Mouse (Mus musculus) cortical plate, adult 2 months (tissue): ENCODE data around the gene Kcnip4. TPM values are rescaled to one million over a fixed set of nuclear protein-coding genes. Genes with fewer than 3 reads are reported as not detected.

Source experiments
- H3K27ac ChIP-seq: fragments of 200-500 bp; 2 replicates; pipeline ENCODE4 v1.5.1; 2012; ENCODE audit warnings: low read length, control low read depth, inconsistent platforms; ENCODE audit not compliant: insufficient read depth
- H3K4me1 ChIP-seq: fragments of 200-500 bp; 2 replicates; pipeline ENCODE4 v1.6.1; 2011; ENCODE audit warnings: low read length; ENCODE audit not compliant: control insufficient read depth, insufficient read depth
- H3K4me3 ChIP-seq: fragments of 200-500 bp; 2 replicates; pipeline ENCODE4 v1.5.1; 2011; ENCODE audit warnings: mild to moderate bottlenecking, low read length, control low read depth; ENCODE audit not compliant: insufficient read depth
- CTCF ChIP-seq: fragments of 200-500 bp; IDR thresholded peaks from 2 replicates; pipeline ENCODE4 v1.5.1; 2011; ENCODE audit warnings: mild to moderate bottlenecking, control low read depth, low read length; ENCODE audit not compliant: insufficient read depth; ENCODE audit errors: extremely low read depth
- POLR2A ChIP-seq: fragments of 200-500 bp; IDR thresholded peaks from 2 replicates; pipeline ENCODE4 v1.6.1; 2011; ENCODE audit warnings: mild to moderate bottlenecking, low read length, control low read depth; ENCODE audit not compliant: insufficient read depth; ENCODE audit errors: extremely low read depth
- polyA plus RNA-seq: library from polyadenylated mRNA; depleted of rRNA; stranded (reverse); fragments of >200 nt; gene quantifications from 2 replicates; pipeline ENCODE4 v1.2.3, GENCODE M21; 2012

Gene Kcnip4
- polyA plus RNA-seq, 1 experiment = 54.9 TPM

DNA sequence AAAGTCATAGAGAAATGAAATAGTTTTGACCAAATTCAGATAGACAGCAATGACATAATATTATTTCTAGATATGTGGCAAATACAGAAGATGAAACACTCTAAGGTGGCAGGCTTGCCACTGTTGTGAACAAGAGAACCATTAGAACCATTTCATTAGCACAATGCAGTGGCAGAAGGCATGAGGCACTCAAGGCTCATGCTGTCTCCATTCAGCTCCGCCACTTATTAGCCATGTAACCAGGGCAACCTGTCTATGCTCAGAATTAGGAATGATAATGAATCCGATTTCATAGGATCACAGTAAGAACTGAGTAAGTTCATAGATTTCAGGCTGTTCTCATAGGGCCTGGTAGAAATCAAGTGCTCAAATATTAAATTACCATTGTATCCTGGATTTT is 54.0 kb downstream of the Kcnip4 start:
- TF ChIP-seq CTCF (no peak), POLR2A (no peak)
- H3K4me3 ChIP-seq = no peak overlapping the region
- H3K4me1 ChIP-seq = no peaks in the 10 kb centered on the region
- H3K27ac ChIP-seq = no peak overlapping the region

DNA sequence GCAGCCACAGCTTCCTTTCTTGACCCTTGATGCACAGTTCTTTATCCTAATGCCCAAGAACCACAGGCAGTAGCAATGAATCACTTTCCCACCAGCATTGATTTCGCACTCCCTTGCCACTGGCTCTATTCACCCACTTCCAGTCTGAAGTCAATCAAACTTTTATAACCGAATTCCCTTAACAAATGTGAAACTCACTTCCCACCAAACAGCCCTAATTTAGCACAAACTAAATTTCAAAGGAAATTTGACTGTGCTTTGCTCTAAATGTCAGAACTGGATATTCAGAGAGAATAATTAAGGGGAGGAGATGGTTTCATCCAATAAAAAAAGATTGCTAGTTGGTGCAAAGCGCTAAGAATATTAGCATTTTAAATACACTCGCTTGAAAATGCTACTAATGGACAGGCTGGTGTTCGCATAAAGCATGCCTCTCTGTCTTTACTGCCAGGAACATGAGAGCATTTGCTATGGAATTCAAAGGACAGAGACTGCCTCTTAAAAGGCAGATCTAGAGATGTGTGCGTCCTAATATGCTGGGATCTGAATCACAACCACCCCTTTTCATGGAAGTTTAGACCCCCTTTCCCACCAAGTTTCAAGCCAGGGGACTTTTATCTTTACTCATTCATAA is 63.9 kb downstream of the Kcnip4 start:
- Histone ChIP-seq H3K4me3 (no peak overlapping the region), H3K27ac (peak overlapping the region; percentile 89; the same call in 1 of the 2 replicates), H3K4me1 (peaks cover 7% of the 10 kb centered on the region)
- TF ChIP-seq POLR2A (no peak), CTCF (no peak)

DNA sequence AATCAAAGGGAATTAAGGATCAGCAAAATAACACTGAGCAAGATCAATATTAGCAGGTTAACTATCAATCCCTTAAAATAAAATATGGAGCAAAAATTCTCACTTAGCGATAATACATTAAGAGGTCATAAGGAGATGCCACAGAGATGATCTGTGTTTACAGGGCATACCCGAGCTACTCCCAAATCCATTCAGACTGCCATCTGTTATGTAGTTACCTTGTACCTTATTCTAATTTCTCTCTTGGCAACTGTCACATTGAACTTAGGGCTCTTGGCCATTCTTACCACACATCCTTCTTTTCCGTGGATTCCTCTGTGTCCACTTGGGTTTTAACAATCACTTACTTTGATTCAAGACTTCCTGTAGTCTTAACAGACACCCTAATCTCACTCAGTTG is 71.6 kb downstream of the Kcnip4 start:
- Histone ChIP-seq H3K4me1 (peaks cover 4% of the 10 kb centered on the region; the same call in 1 of the 2 replicates), H3K27ac (peak overlapping the region; percentile 45; the same call in 1 of the 2 replicates), H3K4me3 (no peak overlapping the region)
- TF ChIP-seq CTCF (no peak), POLR2A (no peak)

DNA sequence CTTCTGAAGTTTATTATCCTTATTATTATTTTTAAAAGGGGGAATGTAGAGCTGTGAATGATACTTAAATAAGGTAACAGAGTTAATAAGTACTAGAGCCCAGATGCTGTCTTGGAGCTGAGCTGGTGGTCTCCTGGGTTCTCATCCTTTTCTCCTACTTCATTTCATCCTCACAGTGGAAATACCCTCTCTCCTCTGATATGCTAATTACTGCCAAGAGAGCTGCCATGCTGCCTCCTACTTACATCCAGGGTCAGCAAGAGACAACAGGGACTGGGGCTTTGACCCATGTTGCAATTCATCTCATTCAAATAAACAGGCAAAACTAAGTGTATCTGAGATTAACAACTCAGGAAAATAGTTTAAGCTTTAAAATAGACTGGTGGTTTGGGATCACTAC is 73.4 kb downstream of the Kcnip4 start:
- Histone ChIP-seq H3K4me3 (no peak overlapping the region), H3K4me1 (peaks cover 4% of the 10 kb centered on the region; the same call in 1 of the 2 replicates), H3K27ac (no peak overlapping the region)
- TF ChIP-seq POLR2A (no peak), CTCF (no peak)

DNA sequence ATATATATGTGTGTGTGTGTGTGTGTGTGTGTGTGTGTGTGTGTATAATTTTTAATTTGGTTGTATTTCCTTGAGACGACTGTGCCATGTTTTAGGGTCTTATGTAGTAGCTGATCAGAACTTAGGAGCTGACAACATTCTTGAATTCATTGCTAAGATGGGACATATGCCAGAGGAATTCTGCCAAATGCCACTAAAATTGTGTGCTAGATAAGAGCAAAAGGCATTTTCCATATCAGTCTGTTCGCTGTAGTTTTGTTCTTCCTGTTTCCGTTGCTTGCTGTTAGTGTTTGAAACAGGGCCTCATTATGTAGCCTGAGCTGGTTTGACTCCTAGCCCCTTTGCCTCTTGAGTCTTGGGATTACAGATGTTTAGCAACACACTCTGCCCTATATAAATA is 73.8 kb downstream of the Kcnip4 start:
- Histone ChIP-seq H3K4me3 (no peak overlapping the region), H3K4me1 (peaks cover 4% of the 10 kb centered on the region; the same call in 1 of the 2 replicates), H3K27ac (no peak overlapping the region)
- TF ChIP-seq POLR2A (no peak), CTCF (no peak)

DNA sequence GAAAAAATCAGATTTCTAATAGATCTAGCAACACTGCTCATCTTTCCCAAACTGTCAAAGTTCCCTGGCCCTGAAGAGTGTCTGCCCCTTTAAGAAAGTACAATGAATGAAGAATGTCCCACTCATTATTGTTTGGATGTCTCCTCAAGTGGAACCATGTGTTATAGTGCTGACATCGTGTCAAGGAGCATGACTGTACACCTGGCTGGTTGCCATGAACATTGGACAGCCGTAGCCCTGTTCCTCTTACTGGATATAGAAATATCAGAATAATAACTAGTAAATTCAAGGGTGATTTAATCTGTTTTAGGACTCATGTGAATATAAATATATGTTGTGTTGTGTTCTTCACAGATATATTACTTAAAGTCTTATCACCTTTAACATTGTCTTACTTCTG is 87.5 kb downstream of the Kcnip4 start:
- TF ChIP-seq POLR2A (no peak), CTCF (no peak)
- peaks cover 2% of the 10 kb centered on the region; the same call in 1 of the 2 replicates for H3K4me1 ChIP-seq
- H3K4me3 ChIP-seq = no peak overlapping the region
- no peak overlapping the region for H3K27ac ChIP-seq

DNA sequence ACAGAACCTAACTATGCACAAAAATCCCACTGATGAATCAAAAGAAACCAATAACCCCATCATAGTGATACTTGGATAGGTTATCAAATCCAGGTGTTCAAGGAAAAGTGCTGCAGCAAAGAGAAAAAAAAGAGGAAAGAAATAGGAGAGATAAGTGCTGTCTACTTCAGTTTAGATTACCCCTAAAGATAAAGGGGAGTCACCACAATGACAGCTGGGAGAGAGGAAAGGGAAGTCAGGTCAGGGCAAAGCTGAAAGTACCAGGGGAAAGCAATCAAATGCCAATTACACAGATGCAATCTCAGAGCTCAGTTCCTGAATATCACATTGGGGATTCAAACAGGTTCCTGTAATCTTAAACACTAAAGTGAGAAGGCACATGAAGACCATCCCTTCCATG is 97.0 kb downstream of the Kcnip4 start:
- H3K4me1 ChIP-seq = 0 out of 2 replicates have a peak, but pooled peaks cover under 1% of the 10 kb centered on the region
- no peak overlapping the region for H3K27ac ChIP-seq
- H3K4me3 ChIP-seq = no peak overlapping the region
- TF ChIP-seq POLR2A (no peak), CTCF (no peak)

DNA sequence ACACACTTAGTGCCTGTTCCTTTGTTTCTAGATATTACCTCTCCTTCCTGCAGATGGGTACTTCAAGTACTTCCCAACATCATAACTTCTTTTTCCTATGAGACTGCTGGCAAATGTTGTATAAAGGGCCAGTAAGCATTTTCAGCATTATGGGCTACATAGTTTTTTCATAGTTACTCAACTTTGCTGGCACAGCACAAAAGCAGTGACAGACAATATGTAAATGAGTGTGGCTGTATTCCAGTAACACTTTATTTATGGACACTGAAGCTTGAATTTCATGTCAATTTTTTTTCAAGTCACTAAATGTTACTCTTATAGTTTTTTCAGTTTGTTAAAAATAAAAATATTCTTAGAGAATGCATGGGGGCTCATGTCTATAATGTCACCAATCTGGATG is 105.0 kb downstream of the Kcnip4 start:
- H3K4me3 ChIP-seq = no peak overlapping the region
- H3K4me1 ChIP-seq = peaks cover 2% of the 10 kb centered on the region
- no peak overlapping the region for H3K27ac ChIP-seq
- TF ChIP-seq POLR2A (no peak), CTCF (no peak)

DNA sequence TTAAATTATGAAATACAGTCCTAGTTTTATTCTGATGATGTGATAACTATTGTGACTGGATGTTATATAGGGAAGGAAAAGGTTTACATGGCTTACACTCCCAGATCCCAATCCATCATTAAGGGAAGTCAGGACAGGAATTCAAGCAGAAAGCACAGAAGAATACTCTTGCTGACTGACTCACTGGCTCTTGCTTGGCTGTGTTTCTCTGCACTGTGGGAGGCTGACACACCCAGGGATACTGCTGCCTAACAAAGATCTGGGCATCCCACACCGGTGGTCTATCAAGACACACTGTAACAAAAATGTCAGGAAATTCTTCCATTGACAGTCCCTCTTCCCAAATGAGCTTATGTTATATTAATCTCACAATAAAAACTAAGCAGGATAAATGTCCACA is 116.4 kb downstream of the Kcnip4 start:
- H3K27ac ChIP-seq = no peak overlapping the region
- H3K4me1 ChIP-seq = no peaks in the 10 kb centered on the region
- TF ChIP-seq CTCF = no peak
- no peak for TF ChIP-seq POLR2A
- H3K4me3 ChIP-seq = no peak overlapping the region

DNA sequence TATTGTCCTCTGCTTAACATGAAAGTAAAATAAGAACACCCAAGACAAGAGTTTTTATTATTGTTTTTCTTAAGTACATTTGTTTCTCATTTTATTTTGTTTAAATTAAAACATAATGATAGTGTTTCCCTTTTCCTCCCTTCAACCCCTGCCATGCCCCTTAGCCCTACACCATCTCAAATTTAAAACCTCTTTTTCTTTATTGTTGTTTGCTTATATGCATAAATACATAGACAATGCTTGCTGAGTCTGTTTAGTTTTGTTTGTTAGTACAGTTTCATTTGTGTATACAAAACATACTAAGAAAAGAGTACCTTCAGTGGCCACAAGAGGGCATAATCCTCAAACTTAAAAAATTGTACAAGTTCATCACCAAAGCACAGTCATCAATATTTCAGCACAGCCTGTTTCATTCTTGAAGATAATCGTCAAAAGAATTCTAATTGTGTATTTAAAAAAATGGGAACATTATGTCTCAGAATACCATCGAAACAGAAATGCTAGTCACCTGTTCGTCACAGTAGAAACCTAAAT is 154.1 kb downstream of the Kcnip4 start:
- no peak for TF ChIP-seq POLR2A
- no peak for TF ChIP-seq CTCF
- Histone ChIP-seq H3K4me3 (no peak overlapping the region), H3K27ac (no peak overlapping the region), H3K4me1 (peaks cover 2% of the 10 kb centered on the region; the same call in 1 of the 2 replicates)
